Mouse (Mus musculus): Measurements from ENCODE around the gene Spock1. TPM values are rescaled to one million over a fixed set of nuclear protein-coding genes. Genes with fewer than 3 reads are reported as not detected.

Spock1 gene
- polyA plus RNA-seq, 1 experiment from 2014 or later = 12.5 TPM

- Histone ChIP-seq H3K4me3 (ENCODE audit: low read depth, low read length) (no peak overlapping the region), H3K4me2 (ENCODE audit: low read depth, low read length) (no peak overlapping the region), H3K27me3 (replicated peaks; ENCODE audit: control insufficient read depth, insufficient read depth, low read length) (no peaks in the 10 kb centered on the region), H3K27ac (replicated peaks; ENCODE audit: low read depth, low read length) (peak overlapping the region; percentile 21; the same call in 1 of the 2 replicates), H3K36me3 (ENCODE audit: control insufficient read depth, insufficient read depth, low read length) (no peaks in the 10 kb centered on the region), H3K4me1 (ENCODE audit: control insufficient read depth, insufficient read depth, low read length) (peaks cover 12% of the 10 kb centered on the region; the same call in 1 of the 2 replicates), H3K9me3 (ENCODE audit: control insufficient read depth, low read length) (no peaks in the 10 kb centered on the region), H3K9ac (ENCODE audit: low read depth, low read length) (no peak overlapping the region)
- DNase-seq (ENCODE audit: low spot score) (no peak), ATAC-seq (ENCODE audit: low read depth) (no peak)
- WGBS = 32% methylated on average over 5 of the region's 5 CpGs
Observed at GRCm38 (mm10) chr13:57930720-57931119, 22.6 kb upstream of the Spock1 start.

- H3K9me3 ChIP-seq (ENCODE audit: control insufficient read depth, low read length) = no peaks in the 10 kb centered on the region
- H3K4me3 ChIP-seq (ENCODE audit: low read depth, low read length) = no peak overlapping the region
- H3K4me2 ChIP-seq (ENCODE audit: low read depth, low read length) = no peak overlapping the region
- ATAC-seq (ENCODE audit: low read depth) = peak; percentile 37; the same call in 1 of the 2 replicates
- H3K27ac ChIP-seq (replicated peaks; ENCODE audit: low read depth, low read length) = peak overlapping the region; percentile 21; the same call in 1 of the 2 replicates
- H3K36me3 ChIP-seq (ENCODE audit: control insufficient read depth, insufficient read depth, low read length) = no peaks in the 10 kb centered on the region
- DNase-seq (ENCODE audit: low spot score) = peak; percentile 39
- 25% methylated on average over 2 of the region's 2 CpGs for WGBS
- H3K4me1 ChIP-seq (ENCODE audit: control insufficient read depth, insufficient read depth, low read length) = peaks cover 12% of the 10 kb centered on the region; the same call in 1 of the 2 replicates
- no peak overlapping the region for H3K9ac ChIP-seq (ENCODE audit: low read depth, low read length)
- H3K27me3 ChIP-seq (replicated peaks; ENCODE audit: control insufficient read depth, insufficient read depth, low read length) = no peaks in the 10 kb centered on the region
Observed at GRCm38 (mm10) chr13:57930283-57930682, 22.2 kb upstream of the Spock1 start.

GRCm38 (mm10) chr13:57919947-57920346, 11.8 kb upstream of the Spock1 start:
- H3K9ac ChIP-seq (ENCODE audit: low read depth, low read length) = no peak overlapping the region
- ATAC-seq (ENCODE audit: low read depth) = no peak
- H3K27me3 ChIP-seq (replicated peaks; ENCODE audit: control insufficient read depth, insufficient read depth, low read length) = no peaks in the 10 kb centered on the region
- H3K4me3 ChIP-seq (ENCODE audit: low read depth, low read length) = no peak overlapping the region
- 85% methylated on average over 4 of the region's 4 CpGs for WGBS
- no peaks in the 10 kb centered on the region for H3K36me3 ChIP-seq (ENCODE audit: control insufficient read depth, insufficient read depth, low read length)
- H3K4me1 ChIP-seq (ENCODE audit: control insufficient read depth, insufficient read depth, low read length) = no peaks in the 10 kb centered on the region
- no peak overlapping the region for H3K4me2 ChIP-seq (ENCODE audit: low read depth, low read length)
- H3K9me3 ChIP-seq (ENCODE audit: control insufficient read depth, low read length) = no peaks in the 10 kb centered on the region
- DNase-seq (ENCODE audit: low spot score) = no peak
- no peak overlapping the region for H3K27ac ChIP-seq (replicated peaks; ENCODE audit: low read depth, low read length)

- H3K27ac ChIP-seq (replicated peaks; ENCODE audit: low read depth, low read length) = no peak overlapping the region
- peaks cover 7% of the 10 kb centered on the region; the same call in 1 of the 2 replicates for H3K9me3 ChIP-seq (ENCODE audit: control insufficient read depth, low read length)
- H3K4me1 ChIP-seq (ENCODE audit: control insufficient read depth, insufficient read depth, low read length) = peaks cover 8% of the 10 kb centered on the region; the same call in 1 of the 2 replicates
- ATAC-seq (ENCODE audit: low read depth) (no peak), DNase-seq (ENCODE audit: low spot score) (no peak)
- peaks cover 21% of the 10 kb centered on the region for H3K27me3 ChIP-seq (replicated peaks; ENCODE audit: control insufficient read depth, insufficient read depth, low read length)
- no peaks in the 10 kb centered on the region for H3K36me3 ChIP-seq (ENCODE audit: control insufficient read depth, insufficient read depth, low read length)
- no peak overlapping the region for H3K4me2 ChIP-seq (ENCODE audit: low read depth, low read length)
- WGBS = 67% methylated on average over 9 of the region's 9 CpGs
- H3K4me3 ChIP-seq (ENCODE audit: low read depth, low read length) = no peak overlapping the region
- no peak overlapping the region for H3K9ac ChIP-seq (ENCODE audit: low read depth, low read length)
Observed at GRCm38 (mm10) chr13:57911171-57911570, 3.0 kb upstream of the Spock1 start.

DNA sequence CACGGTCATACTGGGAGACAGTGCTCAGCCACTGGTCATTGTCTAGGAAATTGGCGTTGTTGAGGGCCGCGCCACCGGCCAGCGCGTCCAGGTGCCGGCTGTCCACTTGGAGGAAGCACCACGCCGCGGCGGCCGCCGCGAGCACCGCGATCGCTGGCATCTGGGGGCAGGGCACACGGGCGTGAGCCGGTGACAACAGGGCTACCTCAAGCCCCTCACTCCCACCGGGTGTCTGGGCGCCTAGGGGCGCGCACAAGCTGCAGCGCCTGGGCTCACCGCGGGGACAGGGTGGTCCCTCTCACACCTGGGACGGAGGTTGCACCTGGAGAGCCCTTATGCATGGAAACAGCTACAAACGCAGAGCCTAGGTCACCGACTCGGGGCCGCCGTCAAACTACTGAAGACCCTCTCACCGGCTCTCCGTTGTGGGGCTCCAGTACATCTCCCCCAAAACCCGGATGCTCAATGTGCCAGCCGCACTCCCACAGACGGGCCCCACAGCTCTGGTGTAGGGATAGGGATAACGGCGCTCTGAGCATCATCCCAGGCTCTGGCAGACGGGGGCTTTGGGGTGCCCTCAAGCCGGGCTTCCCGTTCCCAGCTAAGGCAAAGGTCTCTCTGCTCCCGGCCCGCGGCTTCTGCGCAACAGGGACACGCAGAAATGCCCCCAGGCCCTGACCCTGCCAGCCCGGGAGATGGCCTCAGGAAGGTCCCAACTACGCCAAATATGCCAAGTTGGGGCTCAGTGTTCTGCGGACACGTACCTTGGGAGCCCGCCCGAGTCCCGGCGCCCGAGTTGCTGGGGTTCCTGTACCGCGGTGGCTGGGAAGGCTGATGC, 485 bp downstream of the Spock1 start:
- H3K27me3 ChIP-seq (replicated peaks; ENCODE audit: control insufficient read depth, insufficient read depth, low read length) = peaks cover 26% of the 10 kb centered on the region
- H3K4me2 ChIP-seq (ENCODE audit: low read depth, low read length) = peak overlapping the region; percentile 62
- DNase-seq (ENCODE audit: low spot score) (no peak), ATAC-seq (ENCODE audit: low read depth) (peak; percentile 48)
- peak overlapping the region; percentile 42 for H3K4me3 ChIP-seq (ENCODE audit: low read depth, low read length)
- 2% methylated on average over 34 of the region's 60 CpGs for WGBS
- H3K9ac ChIP-seq (ENCODE audit: low read depth, low read length) = peak overlapping the region; percentile 45
- H3K36me3 ChIP-seq (ENCODE audit: control insufficient read depth, insufficient read depth, low read length) = no peaks in the 10 kb centered on the region
- no peak overlapping the region for H3K27ac ChIP-seq (replicated peaks; ENCODE audit: low read depth, low read length)
- H3K9me3 ChIP-seq (ENCODE audit: control insufficient read depth, low read length) = peaks cover 16% of the 10 kb centered on the region; the same call in 1 of the 2 replicates
- peaks cover 8% of the 10 kb centered on the region; the same call in 1 of the 2 replicates for H3K4me1 ChIP-seq (ENCODE audit: control insufficient read depth, insufficient read depth, low read length)

DNA sequence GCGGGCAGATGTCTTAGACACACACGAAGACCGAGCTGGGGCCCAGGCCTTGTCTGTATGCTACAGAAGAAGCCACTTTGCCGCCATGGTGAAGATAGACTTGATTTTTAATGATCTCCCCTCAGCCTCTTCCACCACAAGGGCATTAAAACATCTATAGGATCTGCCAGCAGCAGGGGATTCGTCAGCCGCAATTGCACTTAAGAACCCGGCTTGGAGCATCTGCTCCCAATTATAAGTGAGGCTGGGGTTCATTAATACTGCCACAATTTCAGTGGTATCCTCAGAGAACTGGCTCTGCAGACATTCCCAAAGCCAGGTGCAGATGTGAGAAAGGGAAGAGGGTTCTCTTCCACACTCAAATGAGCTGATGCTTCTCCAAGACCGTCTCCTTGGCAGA, 13.5 kb downstream of the Spock1 start:
- Histone ChIP-seq H3K36me3 (ENCODE audit: control insufficient read depth, insufficient read depth, low read length) (no peaks in the 10 kb centered on the region), H3K4me3 (ENCODE audit: low read depth, low read length) (no peak overlapping the region), H3K4me2 (ENCODE audit: low read depth, low read length) (no peak overlapping the region), H3K4me1 (ENCODE audit: control insufficient read depth, insufficient read depth, low read length) (peaks cover 18% of the 10 kb centered on the region), H3K9me3 (ENCODE audit: control insufficient read depth, low read length) (0 out of 2 replicates have a peak, but pooled peaks cover 6% of the 10 kb centered on the region), H3K27me3 (replicated peaks; ENCODE audit: control insufficient read depth, insufficient read depth, low read length) (no peaks in the 10 kb centered on the region), H3K9ac (ENCODE audit: low read depth, low read length) (no peak overlapping the region), H3K27ac (replicated peaks; ENCODE audit: low read depth, low read length) (no peak overlapping the region)
- 42% methylated on average over 8 of the region's 8 CpGs for WGBS
- ATAC-seq (ENCODE audit: low read depth) = peak; percentile 56
- DNase-seq (ENCODE audit: low spot score) = peak; percentile 85

GRCm38 (mm10) chr13:57889708-57890107, 18.4 kb downstream of the Spock1 start:
- no peak for DNase-seq (ENCODE audit: low spot score)
- H3K9ac ChIP-seq (ENCODE audit: low read depth, low read length) = no peak overlapping the region
- 55% methylated on average over 9 of the region's 9 CpGs for WGBS
- no peak overlapping the region for H3K27ac ChIP-seq (replicated peaks; ENCODE audit: low read depth, low read length)
- no peaks in the 10 kb centered on the region for H3K27me3 ChIP-seq (replicated peaks; ENCODE audit: control insufficient read depth, insufficient read depth, low read length)
- no peak overlapping the region for H3K4me2 ChIP-seq (ENCODE audit: low read depth, low read length)
- no peaks in the 10 kb centered on the region for H3K36me3 ChIP-seq (ENCODE audit: control insufficient read depth, insufficient read depth, low read length)
- H3K4me3 ChIP-seq (ENCODE audit: low read depth, low read length) = no peak overlapping the region
- no peak for ATAC-seq (ENCODE audit: low read depth)
- H3K4me1 ChIP-seq (ENCODE audit: control insufficient read depth, insufficient read depth, low read length) = peaks cover 18% of the 10 kb centered on the region
- no peaks in the 10 kb centered on the region for H3K9me3 ChIP-seq (ENCODE audit: control insufficient read depth, low read length)

- ATAC-seq (ENCODE audit: low read depth) (no peak), DNase-seq (ENCODE audit: low spot score) (no peak)
- Histone ChIP-seq H3K4me2 (ENCODE audit: low read depth, low read length) (no peak overlapping the region), H3K27ac (replicated peaks; ENCODE audit: low read depth, low read length) (no peak overlapping the region), H3K9ac (ENCODE audit: low read depth, low read length) (no peak overlapping the region), H3K4me1 (ENCODE audit: control insufficient read depth, insufficient read depth, low read length) (peaks cover 15% of the 10 kb centered on the region), H3K27me3 (replicated peaks; ENCODE audit: control insufficient read depth, insufficient read depth, low read length) (no peaks in the 10 kb centered on the region), H3K4me3 (ENCODE audit: low read depth, low read length) (no peak overlapping the region), H3K36me3 (ENCODE audit: control insufficient read depth, insufficient read depth, low read length) (no peaks in the 10 kb centered on the region), H3K9me3 (ENCODE audit: control insufficient read depth, low read length) (no peaks in the 10 kb centered on the region)
- WGBS = 7% methylated on average over 5 of the region's 6 CpGs
Observed at GRCm38 (mm10) chr13:57889050-57889449, 19.1 kb downstream of the Spock1 start.
